Mouse (Mus musculus) olfactory bulb, adult 2 months (tissue): Measurements from ENCODE around the gene Adamts12.

Experiments used
- CTCF ChIP-seq: fragments of 200-500 bp; IDR thresholded peaks from 2 replicates; pipeline ENCODE4 v1.5.1; 2012; ENCODE audit warnings: low read depth, mild to moderate bottlenecking, low read length, moderate library complexity; ENCODE audit not compliant: insufficient read depth
- POLR2A ChIP-seq: fragments of 200-500 bp; IDR thresholded peaks from 2 replicates; pipeline ENCODE4 v1.6.1; 2012; ENCODE audit warnings: mild to moderate bottlenecking, low read depth, low read length, moderate library complexity; ENCODE audit not compliant: insufficient read depth

DNA sequence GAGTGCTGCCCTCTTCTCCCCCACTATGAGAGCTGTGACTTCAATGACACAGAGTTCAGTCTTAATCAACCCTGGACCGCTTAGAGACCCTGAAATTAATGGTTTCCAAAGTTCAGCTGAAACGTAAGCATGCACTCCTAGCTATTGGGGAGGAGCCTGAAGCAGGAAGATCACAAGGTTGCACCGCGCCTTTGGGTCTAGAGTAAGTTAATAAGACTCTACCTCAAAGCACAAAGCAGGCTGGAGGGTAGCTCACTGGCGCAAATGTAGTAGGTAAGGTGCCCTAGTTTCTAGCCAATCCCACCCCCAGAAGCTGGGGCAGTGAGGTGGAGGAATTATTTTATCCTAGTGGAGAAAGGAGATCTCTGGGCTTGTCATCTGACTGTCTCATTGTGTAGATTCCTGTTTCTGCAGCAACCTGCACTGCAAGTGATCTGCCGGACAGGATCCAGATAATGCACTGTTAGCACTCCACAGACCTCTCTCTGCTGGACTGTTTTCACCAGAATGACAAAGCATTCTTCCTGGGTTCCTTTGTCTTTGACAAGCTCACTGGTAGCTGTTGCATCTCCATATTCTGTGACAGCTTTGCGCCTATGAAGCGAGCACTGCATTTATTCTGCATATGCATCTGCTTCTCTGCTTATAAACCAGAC lies 315.0 kb downstream of the Adamts12 start:
- TF ChIP-seq CTCF (no peak), POLR2A (no peak)
